Mouse (Mus musculus) intestine, embryonic 14.5 days (tissue): ENCODE measurements around the gene Tgif1. TPM values are rescaled to one million over a fixed set of nuclear protein-coding genes. Genes with fewer than 3 reads are reported as not detected.

ENCODE experiments used
- ATAC-seq: fragments of 200-750 bp; cut with Nextera tagmentation; replicated peaks from 2 replicates; pipeline ENCODE4 v1.8.0; 2017; ENCODE audit warnings: low read depth, moderate number of reproducible peaks, moderate TSS enrichment, moderate library complexity; ENCODE audit not compliant: low FRiP score, low TSS enrichment
- DNase-seq: peaks from one replicate; pipeline ENCODE4 v3.0.0-alpha.2; 2018; ENCODE audit warnings: low spot score
- H3K27ac ChIP-seq: fragments of 300-500 bp; sonication (generic); 2 replicates; pipeline ENCODE4 v1.5.1; 2014; ENCODE audit warnings: low read depth, mild to moderate bottlenecking, control low read depth
- H3K27me3 ChIP-seq: fragments of 300-500 bp; sonication (generic); replicated peaks from 2 replicates; pipeline ENCODE4 v1.6.1; 2014; ENCODE audit warnings: low read length, control low read depth; ENCODE audit not compliant: control insufficient read depth, insufficient read depth
- H3K36me3 ChIP-seq: fragments of 300-500 bp; sonication (generic); 2 replicates; pipeline ENCODE4 v1.6.1; 2014; ENCODE audit warnings: low read length, control low read depth; ENCODE audit not compliant: control insufficient read depth, insufficient read depth
- H3K4me1 ChIP-seq: fragments of 300-500 bp; sonication (generic); replicated peaks from 2 replicates; pipeline ENCODE4 v1.6.1; 2014; ENCODE audit warnings: low read length, control low read depth, mixed read lengths; ENCODE audit not compliant: control insufficient read depth, insufficient read depth
- H3K4me2 ChIP-seq: fragments of 300-500 bp; sonication (generic); 2 replicates; pipeline ENCODE4 v1.6.1; 2014; ENCODE audit warnings: low read length
- H3K4me3 ChIP-seq: fragments of 300-500 bp; sonication (generic); 2 replicates; pipeline ENCODE4 v1.5.1; 2014; ENCODE audit warnings: low read depth, low read length, control low read depth, mixed read lengths
- H3K9ac ChIP-seq: fragments of 300-500 bp; sonication (generic); 2 replicates; pipeline ENCODE4 v1.6.1; 2014; ENCODE audit warnings: mild to moderate bottlenecking, low read length
- H3K9me3 ChIP-seq: fragments of 300-500 bp; sonication (generic); 2 replicates; pipeline ENCODE4 v1.6.1; 2016; ENCODE audit warnings: low read length, control low read depth; ENCODE audit not compliant: control insufficient read depth
- WGBS: fragments of 180-500 bp; shearing (Covaris S2); extraction: QIAGEN DNeasy Blood & Tissue Kit; methylation state at CpG from one replicate; pipeline ENCODE4 v1.1.7; 2014; 5-methylcytosine and 5-hydroxymethylcytosine counted together
- polyA plus RNA-seq: library from polyadenylated mRNA; unstranded; fragments of >200 nt; fragmentation: Nextera tagmentation; extraction: Ambion mirVana; gene quantifications from 2 replicates; pipeline ENCODE4 v1.2.1, GENCODE M21; 2014

Gene Tgif1
- polyA plus RNA-seq, 1 experiment from 2014 or later, result 56.1 TPM

- WGBS, result 93% methylated on average over 9 of the region's 9 CpGs
- Histone ChIP-seq H3K4me1 (peaks cover 6% of the 10 kb centered on the region; the same call in 1 of the 2 replicates), H3K27ac (no peak overlapping the region), H3K9ac (no peak overlapping the region), H3K9me3 (no peaks in the 10 kb centered on the region), H3K4me2 (no peak overlapping the region), H3K27me3 (no peaks in the 10 kb centered on the region), H3K4me3 (no peak overlapping the region), H3K36me3 (no peaks in the 10 kb centered on the region)
- DNase-seq (no peak), ATAC-seq (no peak)
Observed at GRCm38 (mm10) chr17:70887848-70888247, 34.5 kb upstream of the Tgif1 start.

GRCm38 (mm10) chr17:70886641-70887391 is 33.5 kb upstream of the Tgif1 start:
- Histone ChIP-seq H3K27me3 (no peaks in the 10 kb centered on the region), H3K4me1 (no peaks in the 10 kb centered on the region), H3K27ac (no peak overlapping the region), H3K4me3 (no peak overlapping the region), H3K4me2 (no peak overlapping the region), H3K9ac (no peak overlapping the region), H3K9me3 (no peaks in the 10 kb centered on the region), H3K36me3 (no peaks in the 10 kb centered on the region)
- DNase-seq (no peak), ATAC-seq (no peak)
- WGBS, result 80% methylated on average over 16 of the region's 16 CpGs

- ATAC-seq (no peak), DNase-seq (no peak)
- no peak overlapping the region for H3K4me2 ChIP-seq
- no peak overlapping the region for H3K27ac ChIP-seq
- H3K9ac ChIP-seq, result no peak overlapping the region
- no peaks in the 10 kb centered on the region for H3K36me3 ChIP-seq
- no peaks in the 10 kb centered on the region for H3K4me1 ChIP-seq
- WGBS, result 82% methylated on average over 5 of the region's 5 CpGs
- H3K9me3 ChIP-seq, result no peaks in the 10 kb centered on the region
- no peak overlapping the region for H3K4me3 ChIP-seq
- no peaks in the 10 kb centered on the region for H3K27me3 ChIP-seq
Observed at GRCm38 (mm10) chr17:70885868-70886267, 32.5 kb upstream of the Tgif1 start.

GRCm38 (mm10) chr17:70881934-70882333 is 28.6 kb upstream of the Tgif1 start:
- no peaks in the 10 kb centered on the region for H3K27me3 ChIP-seq
- DNase-seq, result no peak
- 84% methylated on average over 10 of the region's 10 CpGs for WGBS
- no peak overlapping the region for H3K4me2 ChIP-seq
- H3K36me3 ChIP-seq, result no peaks in the 10 kb centered on the region
- no peak overlapping the region for H3K9ac ChIP-seq
- no peak overlapping the region for H3K4me3 ChIP-seq
- H3K9me3 ChIP-seq, result no peaks in the 10 kb centered on the region
- no peaks in the 10 kb centered on the region for H3K4me1 ChIP-seq
- no peak overlapping the region for H3K27ac ChIP-seq
- ATAC-seq, result no peak

DNA sequence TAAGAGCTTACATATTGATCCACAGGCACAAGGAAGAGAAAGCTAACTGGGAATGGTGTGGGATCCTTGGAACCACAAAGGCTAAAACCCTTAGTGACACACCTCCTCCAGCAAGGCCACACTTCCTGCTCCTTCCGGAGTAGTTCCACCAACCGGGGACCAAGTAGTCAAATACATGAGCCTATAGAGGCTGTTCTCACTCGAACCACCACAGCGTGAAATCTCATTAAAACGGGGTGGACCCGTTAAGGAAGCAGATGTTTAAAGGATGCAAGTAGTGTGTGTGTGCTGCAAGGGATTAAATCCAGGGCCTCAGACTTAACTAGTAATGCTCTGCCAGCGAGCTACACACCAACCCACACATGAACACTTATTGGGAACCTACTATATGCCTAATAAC is 27.8 kb upstream of the Tgif1 start:
- DNase-seq (no peak), ATAC-seq (no peak)
- WGBS, result 67% methylated on average over 7 of the region's 7 CpGs
- Histone ChIP-seq H3K9ac (no peak overlapping the region), H3K4me1 (no peaks in the 10 kb centered on the region), H3K27ac (no peak overlapping the region), H3K9me3 (no peaks in the 10 kb centered on the region), H3K27me3 (no peaks in the 10 kb centered on the region), H3K36me3 (no peaks in the 10 kb centered on the region), H3K4me2 (no peak overlapping the region), H3K4me3 (no peak overlapping the region)

GRCm38 (mm10) chr17:70878237-70878636 is 24.9 kb upstream of the Tgif1 start:
- Histone ChIP-seq H3K36me3 (no peaks in the 10 kb centered on the region), H3K27ac (no peak overlapping the region), H3K4me3 (no peak overlapping the region), H3K4me2 (no peak overlapping the region), H3K9me3 (no peaks in the 10 kb centered on the region), H3K4me1 (no peaks in the 10 kb centered on the region), H3K27me3 (no peaks in the 10 kb centered on the region), H3K9ac (no peak overlapping the region)
- ATAC-seq, result no peak
- DNase-seq, result no peak

GRCm38 (mm10) chr17:70873778-70874124 is 20.4 kb upstream of the Tgif1 start:
- Histone ChIP-seq H3K27me3 (no peaks in the 10 kb centered on the region), H3K4me1 (peaks cover 5% of the 10 kb centered on the region; the same call in 1 of the 2 replicates), H3K4me2 (peak overlapping the region; percentile 49), H3K36me3 (no peaks in the 10 kb centered on the region), H3K9me3 (no peaks in the 10 kb centered on the region), H3K4me3 (peak overlapping the region; percentile 11; the same call in 1 of the 2 replicates), H3K9ac (no peak overlapping the region), H3K27ac (no peak overlapping the region)
- WGBS, result 53% methylated on average over 7 of the region's 7 CpGs
- DNase-seq, result peak; percentile 61
- no peak; the same call in 1 of the 2 replicates for ATAC-seq

- peaks cover 5% of the 10 kb centered on the region; the same call in 1 of the 2 replicates for H3K4me1 ChIP-seq
- H3K27me3 ChIP-seq, result no peaks in the 10 kb centered on the region
- ATAC-seq (0 out of 2 replicates have a peak, but pooled peaks have one; percentile 38), DNase-seq (peak; percentile 66)
- 34% methylated on average over 21 of the region's 21 CpGs for WGBS
- H3K9ac ChIP-seq, result no peak overlapping the region
- H3K27ac ChIP-seq, result no peak overlapping the region
- H3K4me3 ChIP-seq, result peak overlapping the region; percentile 11; the same call in 1 of the 2 replicates
- peak overlapping the region; percentile 49 for H3K4me2 ChIP-seq
- H3K36me3 ChIP-seq, result no peaks in the 10 kb centered on the region
- H3K9me3 ChIP-seq, result no peaks in the 10 kb centered on the region
Observed at GRCm38 (mm10) chr17:70872936-70873777, 19.8 kb upstream of the Tgif1 start.
